Mouse (Mus musculus): ENCODE measurements at regions not wholly inside any gene's neighbourhood (a gene's known extent, or its start where the extent isn't known, plus 50 kb on each side); places are given as distances from the start of the nearest gene placed in this dataset.

- TF ChIP-seq CTCF (IDR thresholded peaks at IDR 0.05; ENCODE audit: control insufficient read depth, insufficient read depth, insufficient replicate concordance, low read depth, low read length) (no peak), POLR2A (IDR thresholded peaks at IDR 0.05; ENCODE audit: control insufficient read depth, low read depth, low read length) (no peak)
Observed at GRCm38 (mm10) chr12:16374331-16374996, 236.3 kb downstream of the Lpin1 start.
